Mouse (Mus musculus) liver, embryonic 15.5 days (tissue): Measurements from ENCODE around the gene Atp4b. TPM values are rescaled to one million over a fixed set of nuclear protein-coding genes. Genes with fewer than 3 reads are reported as not detected.

Source experiments
- ATAC-seq: fragments of 200-750 bp; cut with Nextera tagmentation; 2 replicates; pipeline ENCODE4 v1.8.0; 2017; ENCODE audit warnings: moderate number of reproducible peaks, mild to moderate bottlenecking, moderate library complexity; ENCODE audit not compliant: insufficient read depth
- H3K27ac ChIP-seq: fragments of 300-500 bp; sonication (generic); replicated peaks from 2 replicates; pipeline ENCODE4 v1.5.1; 2015; ENCODE audit warnings: mild to moderate bottlenecking, inconsistent platforms
- H3K27me3 ChIP-seq: fragments of 300-500 bp; sonication (generic); 2 replicates; pipeline ENCODE4 v1.6.1; 2015; ENCODE audit warnings: mild to moderate bottlenecking, inconsistent platforms
- H3K36me3 ChIP-seq: fragments of 300-500 bp; sonication (generic); replicated peaks from 2 replicates; pipeline ENCODE4 v1.6.1; 2015; ENCODE audit warnings: moderate library complexity, mild to moderate bottlenecking, inconsistent platforms
- H3K4me1 ChIP-seq: fragments of 300-500 bp; sonication (generic); replicated peaks from 2 replicates; pipeline ENCODE4 v1.6.1; 2015; ENCODE audit warnings: inconsistent platforms
- H3K4me2 ChIP-seq: fragments of 300-500 bp; sonication (generic); 2 replicates; pipeline ENCODE4 v1.6.1; 2015; ENCODE audit warnings: moderate library complexity, mild to moderate bottlenecking, inconsistent platforms
- H3K4me3 ChIP-seq: fragments of 300-500 bp; sonication (generic); replicated peaks from 2 replicates; pipeline ENCODE4 v1.5.1; 2015; ENCODE audit warnings: mild to moderate bottlenecking, inconsistent platforms
- H3K9ac ChIP-seq: fragments of 300-500 bp; sonication (generic); 2 replicates; pipeline ENCODE4 v1.6.1; 2015; ENCODE audit warnings: moderate library complexity, mild to moderate bottlenecking, inconsistent platforms
- H3K9me3 ChIP-seq: fragments of 300-500 bp; sonication (generic); replicated peaks from 2 replicates; pipeline ENCODE4 v1.6.1; 2016; ENCODE audit warnings: inconsistent platforms
- WGBS: fragments of 180-500 bp; shearing (Covaris S2); methylation state at CpG from one replicate; pipeline ENCODE4 v1.1.7; 2015; ENCODE audit warnings: mixed read lengths; ENCODE audit not compliant: insufficient replicate concordance; 5-methylcytosine and 5-hydroxymethylcytosine counted together
- polyA plus RNA-seq: library from polyadenylated mRNA; unstranded; fragments of >200 nt; fragmentation: Nextera tagmentation; extraction: Ambion mirVana; gene quantifications from 2 replicates; pipeline ENCODE4 v1.2.1, GENCODE M21; 2015

The Atp4b gene
- polyA plus RNA-seq, 1 experiment from 2014 or later: not detected

- H3K4me3 ChIP-seq: no peak overlapping the region
These were observed 19.3 kb upstream of the Atp4b start for GRCm38 (mm10) chr8:13415879-13416278.

GRCm38 (mm10) chr8:13413823-13414390, 17.3 kb upstream of the Atp4b start:
- no peaks in the 10 kb centered on the region for H3K36me3 ChIP-seq
- no peaks in the 10 kb centered on the region for H3K4me1 ChIP-seq
- H3K4me2 ChIP-seq: no peak overlapping the region
- ATAC-seq: no peak
- no peaks in the 10 kb centered on the region for H3K9me3 ChIP-seq
- H3K9ac ChIP-seq: no peak overlapping the region
- no peak overlapping the region for H3K4me3 ChIP-seq
- no peak overlapping the region for H3K27ac ChIP-seq
- 44% methylated on average over 12 of the region's 12 CpGs for WGBS
- no peaks in the 10 kb centered on the region for H3K27me3 ChIP-seq

More at GRCm38 (mm10) chr8:13415879-13416278, 19.3 kb upstream of the Atp4b start:
- 53% methylated on average over 10 of the region's 10 CpGs for WGBS
- Histone ChIP-seq H3K9me3 (no peaks in the 10 kb centered on the region), H3K27ac (no peak overlapping the region), H3K27me3 (no peaks in the 10 kb centered on the region), H3K36me3 (no peaks in the 10 kb centered on the region), H3K9ac (no peak overlapping the region), H3K4me1 (no peaks in the 10 kb centered on the region), H3K4me2 (no peak overlapping the region)
- no peak for ATAC-seq

DNA sequence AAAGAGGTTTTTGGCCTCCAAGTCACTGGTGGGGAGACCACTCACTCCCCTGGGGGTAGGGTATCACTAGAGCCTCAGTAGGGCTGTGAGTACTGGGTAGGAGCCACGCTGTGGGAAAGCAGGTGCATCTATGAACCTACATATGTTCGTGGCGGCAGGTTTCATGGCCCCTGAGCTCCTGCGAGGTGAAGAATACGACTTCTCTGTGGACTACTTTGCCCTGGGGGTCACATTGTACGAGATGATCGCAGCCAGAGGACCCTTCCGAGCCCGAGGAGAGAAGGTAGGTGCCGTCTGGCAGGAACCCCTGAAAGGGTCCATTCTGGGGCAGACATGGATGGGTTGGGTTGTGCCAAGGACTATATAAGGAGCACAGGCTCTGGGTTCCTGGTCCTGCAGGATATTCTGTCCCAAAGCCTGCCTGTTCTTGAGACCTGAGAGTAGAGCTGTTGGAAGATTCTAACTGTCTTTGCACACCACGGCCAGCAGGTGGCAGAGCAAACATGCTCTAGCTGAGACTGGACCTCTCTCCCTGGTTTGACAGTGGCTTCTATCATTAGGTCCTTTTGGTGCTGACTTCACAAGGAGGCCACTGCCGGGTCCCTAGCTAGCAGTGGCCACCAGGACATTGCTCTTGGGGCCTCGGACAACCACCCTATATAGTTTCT, 16.4 kb upstream of the Atp4b start:
- H3K4me3 ChIP-seq: no peak overlapping the region
- H3K27me3 ChIP-seq: no peaks in the 10 kb centered on the region
- no peak overlapping the region for H3K27ac ChIP-seq
- ATAC-seq: no peak
- H3K9me3 ChIP-seq: no peaks in the 10 kb centered on the region
- H3K4me1 ChIP-seq: no peaks in the 10 kb centered on the region
- H3K4me2 ChIP-seq: no peak overlapping the region
- H3K36me3 ChIP-seq: no peaks in the 10 kb centered on the region
- WGBS: 52% methylated on average over 13 of the region's 13 CpGs
- no peak overlapping the region for H3K9ac ChIP-seq

GRCm38 (mm10) chr8:13411597-13411996, 15.0 kb upstream of the Atp4b start:
- ATAC-seq: no peak
- Histone ChIP-seq H3K9ac (no peak overlapping the region), H3K9me3 (no peaks in the 10 kb centered on the region), H3K27me3 (no peaks in the 10 kb centered on the region), H3K4me1 (no peaks in the 10 kb centered on the region), H3K27ac (no peak overlapping the region), H3K36me3 (no peaks in the 10 kb centered on the region), H3K4me3 (no peak overlapping the region), H3K4me2 (no peak overlapping the region)
- WGBS: 19% methylated on average over 6 of the region's 6 CpGs

DNA sequence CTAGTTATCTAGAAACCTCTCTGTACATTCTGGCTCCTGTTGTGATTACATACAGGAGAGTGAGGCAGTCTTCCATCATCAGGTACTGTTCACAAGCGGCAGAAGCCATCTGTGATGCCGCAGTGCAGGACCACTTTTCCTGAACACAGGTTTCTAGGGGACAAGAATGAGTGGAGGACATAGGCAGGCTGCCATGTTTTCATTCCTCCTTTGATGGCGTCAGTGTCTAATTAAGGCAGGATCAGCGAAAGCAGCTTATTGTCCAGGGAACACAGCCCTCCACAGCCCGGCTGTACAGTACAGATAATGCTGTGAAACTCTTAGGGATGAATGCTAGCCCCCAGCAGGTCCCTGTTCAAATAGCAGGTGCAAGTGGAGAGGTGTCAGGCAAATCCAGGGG, 9.4 kb upstream of the Atp4b start:
- WGBS: 77% methylated on average over 5 of the region's 5 CpGs
- Histone ChIP-seq H3K4me3 (no peak overlapping the region), H3K36me3 (no peaks in the 10 kb centered on the region)

GRCm38 (mm10) chr8:13404666-13405131, 8.1 kb upstream of the Atp4b start, which contains the start of gene Grk1:
Gene Grk1 (plus strand): TSS chr8:13405081.
- Histone ChIP-seq H3K9me3 (no peaks in the 10 kb centered on the region), H3K27me3 (no peaks in the 10 kb centered on the region), H3K4me1 (no peaks in the 10 kb centered on the region), H3K4me2 (no peak within 1 kb of the TSS), H3K4me3 (no peak within 1 kb of the TSS), H3K36me3 (no peaks in the 10 kb centered on the region), H3K27ac (no peak within 1 kb of the TSS), H3K9ac (no peak within 1 kb of the TSS)
- ATAC-seq: no peak
- 59% methylated on average over 5 of the region's 5 CpGs for WGBS

More for the DNA sequence above, 9.4 kb upstream of the Atp4b start:
- no peak overlapping the region for H3K4me2 ChIP-seq
- no peaks in the 10 kb centered on the region for H3K4me1 ChIP-seq
- no peak overlapping the region for H3K9ac ChIP-seq
- no peaks in the 10 kb centered on the region for H3K9me3 ChIP-seq
- H3K27me3 ChIP-seq: no peaks in the 10 kb centered on the region
- no peak for ATAC-seq
- no peak overlapping the region for H3K27ac ChIP-seq

DNA sequence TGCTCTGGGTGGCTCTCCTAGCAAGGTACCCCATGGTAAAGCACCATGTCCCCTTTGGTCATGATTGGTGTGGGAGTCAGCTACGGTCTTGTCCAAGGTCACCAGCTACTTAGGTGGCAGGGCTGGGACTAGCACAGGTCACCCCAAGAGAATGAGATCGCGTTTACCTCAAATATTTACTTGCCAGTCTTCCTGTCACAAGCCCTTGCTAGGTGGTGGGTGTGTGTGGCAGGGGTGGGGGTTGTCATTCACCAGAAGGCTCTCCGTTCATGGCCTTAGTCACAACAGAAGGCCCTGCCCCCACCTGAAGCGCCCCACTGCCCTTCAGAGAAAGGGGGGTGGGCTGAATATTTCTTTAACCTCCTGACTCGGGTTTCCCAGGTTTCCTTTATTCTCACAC, 6.9 kb upstream of the Atp4b start:
- WGBS: 48% methylated on average over 6 of the region's 6 CpGs
- no peak overlapping the region for H3K4me3 ChIP-seq
- H3K4me1 ChIP-seq: no peaks in the 10 kb centered on the region
- no peaks in the 10 kb centered on the region for H3K36me3 ChIP-seq
- ATAC-seq: no peak
- H3K27ac ChIP-seq: no peak overlapping the region
- H3K9ac ChIP-seq: no peak overlapping the region
- H3K27me3 ChIP-seq: no peaks in the 10 kb centered on the region
- H3K9me3 ChIP-seq: no peaks in the 10 kb centered on the region
- no peak overlapping the region for H3K4me2 ChIP-seq

DNA sequence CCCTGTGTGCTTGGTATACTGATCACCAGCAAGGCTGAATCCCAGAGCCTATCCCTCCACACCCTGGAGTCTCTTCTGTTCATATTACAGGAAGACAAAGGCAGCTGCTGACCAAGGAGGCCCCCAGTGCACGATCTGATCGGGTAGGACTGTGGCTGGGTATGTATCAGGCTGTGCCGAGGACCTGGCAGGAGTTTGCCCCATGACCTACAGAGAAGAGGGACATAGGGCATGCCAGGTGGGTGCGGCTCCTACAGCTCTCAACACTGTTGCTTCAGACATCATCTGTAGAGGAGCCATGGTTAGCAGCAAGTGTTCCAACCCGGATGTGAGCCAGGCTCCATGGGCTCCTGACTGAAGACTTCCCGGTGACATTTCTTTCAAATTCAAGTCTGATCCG, 2.8 kb downstream of the Atp4b start:
- Histone ChIP-seq H3K36me3 (no peaks in the 10 kb centered on the region), H3K4me3 (no peak overlapping the region), H3K4me2 (no peak overlapping the region), H3K4me1 (0 out of 2 replicates have a peak, but pooled peaks cover under 1% of the 10 kb centered on the region), H3K27me3 (no peaks in the 10 kb centered on the region), H3K27ac (no peak overlapping the region), H3K9ac (no peak overlapping the region), H3K9me3 (no peaks in the 10 kb centered on the region)
- no peak for ATAC-seq
- 71% methylated on average over 7 of the region's 7 CpGs for WGBS

- no peak overlapping the region for H3K27ac ChIP-seq
- WGBS: 42% methylated on average over 2 of the region's 2 CpGs
- no peaks in the 10 kb centered on the region for H3K27me3 ChIP-seq
- H3K4me3 ChIP-seq: no peak overlapping the region
- no peak overlapping the region for H3K4me2 ChIP-seq
- no peak overlapping the region for H3K9ac ChIP-seq
- ATAC-seq: no peak
- H3K9me3 ChIP-seq: no peaks in the 10 kb centered on the region
- H3K36me3 ChIP-seq: no peaks in the 10 kb centered on the region
- H3K4me1 ChIP-seq: peaks cover 7% of the 10 kb centered on the region; the same call in 1 of the 2 replicates
These were observed 7.9 kb downstream of the Atp4b start for GRCm38 (mm10) chr8:13388744-13389143.

DNA sequence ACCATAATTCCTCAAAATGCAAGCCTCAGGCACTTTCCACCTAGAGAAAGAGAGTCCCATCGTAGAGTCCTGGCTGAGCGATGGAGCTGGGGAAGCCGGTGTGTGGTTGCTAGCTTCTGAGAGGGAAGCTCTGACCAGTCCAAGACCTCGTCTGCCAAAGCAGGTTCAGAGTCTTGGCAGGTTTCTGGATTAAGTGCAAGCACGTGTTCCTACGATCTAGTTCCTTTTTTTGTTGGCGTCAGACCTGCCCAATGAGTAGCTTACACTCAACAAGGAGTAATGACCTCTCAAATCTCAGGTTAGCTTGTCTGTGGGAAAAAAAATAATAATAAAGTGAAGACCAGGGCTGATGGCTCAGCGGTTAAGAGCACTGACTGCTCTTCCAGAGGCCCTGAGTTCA, 8.9 kb downstream of the Atp4b start:
- Histone ChIP-seq H3K36me3 (no peaks in the 10 kb centered on the region), H3K4me3 (no peak overlapping the region), H3K27me3 (no peaks in the 10 kb centered on the region), H3K27ac (no peak overlapping the region), H3K4me1 (peaks cover 7% of the 10 kb centered on the region; the same call in 1 of the 2 replicates), H3K9me3 (no peaks in the 10 kb centered on the region), H3K4me2 (no peak overlapping the region), H3K9ac (no peak overlapping the region)
- no peak for ATAC-seq
- 49% methylated on average over 8 of the region's 8 CpGs for WGBS

- 63% methylated on average over 13 of the region's 13 CpGs for WGBS
- Histone ChIP-seq H3K36me3 (no peaks in the 10 kb centered on the region), H3K4me1 (peaks cover 7% of the 10 kb centered on the region; the same call in 1 of the 2 replicates), H3K4me2 (no peak overlapping the region), H3K4me3 (no peak overlapping the region), H3K27ac (no peak overlapping the region), H3K27me3 (no peaks in the 10 kb centered on the region), H3K9ac (no peak overlapping the region), H3K9me3 (no peaks in the 10 kb centered on the region)
- ATAC-seq: no peak
These were observed 10.3 kb downstream of the Atp4b start for GRCm38 (mm10) chr8:13386366-13386765.
